Mouse (Mus musculus) lung, postnatal 0 days (tissue): Measurements from ENCODE around the gene Aifm3. TPM values are rescaled to one million over a fixed set of nuclear protein-coding genes. Genes with fewer than 3 reads are reported as not detected.

Experiments
- ATAC-seq: fragments of 200-750 bp; cut with Nextera tagmentation; 2 replicates; pipeline ENCODE4 v1.8.0; 2017; ENCODE audit warnings: moderate library complexity
- DNase-seq: peaks from one replicate; pipeline ENCODE4 v3.0.0-alpha.2; 2016; ENCODE audit warnings: low spot score
- H3K27ac ChIP-seq: fragments of 300-500 bp; sonication (generic); 2 replicates; pipeline ENCODE4 v1.5.1; 2014; ENCODE audit warnings: antibody characterized with exemption, mild to moderate bottlenecking, low read length, mixed read lengths
- H3K27me3 ChIP-seq: fragments of 300-500 bp; sonication (generic); replicated peaks from 2 replicates; pipeline ENCODE4 v1.6.1; 2014; ENCODE audit warnings: low read length, mixed read lengths; ENCODE audit not compliant: insufficient read depth
- H3K36me3 ChIP-seq: fragments of 300-500 bp; sonication (generic); 2 replicates; pipeline ENCODE4 v1.6.1; 2014; ENCODE audit warnings: low read length, mixed read lengths; ENCODE audit not compliant: insufficient read depth
- H3K4me1 ChIP-seq: fragments of 300-500 bp; sonication (generic); 2 replicates; pipeline ENCODE4 v1.6.1; 2014; ENCODE audit warnings: antibody characterized with exemption, low read depth, low read length, mixed read lengths; ENCODE audit not compliant: insufficient read depth
- H3K4me2 ChIP-seq: fragments of 300-500 bp; sonication (generic); replicated peaks from 2 replicates; pipeline ENCODE4 v1.6.1; 2014; ENCODE audit warnings: low read depth, mild to moderate bottlenecking, low read length, moderate library complexity, mixed read lengths
- H3K4me3 ChIP-seq: fragments of 300-500 bp; sonication (generic); 2 replicates; pipeline ENCODE4 v1.5.1; 2014; ENCODE audit warnings: low read depth, low read length
- H3K9ac ChIP-seq: fragments of 300-500 bp; sonication (generic); replicated peaks from 2 replicates; pipeline ENCODE4 v1.6.1; 2014; ENCODE audit warnings: low read depth, mild to moderate bottlenecking
- H3K9me3 ChIP-seq: fragments of 300-500 bp; sonication (generic); 2 replicates; pipeline ENCODE4 v1.6.1; 2016; ENCODE audit warnings: low read length, mixed read lengths
- CTCF ChIP-seq: IDR thresholded peaks from 2 replicates; pipeline ENCODE4 v1.5.1; 2016; ENCODE audit warnings: antibody characterized with exemption, mild to moderate bottlenecking
- EP300 ChIP-seq: IDR thresholded peaks from 2 replicates; pipeline ENCODE4 v1.6.1; 2016; ENCODE audit warnings: antibody characterized with exemption, mild to moderate bottlenecking, control low read depth
- WGBS: fragments of 180-500 bp; shearing (Covaris S2); extraction: QIAGEN DNeasy Blood & Tissue Kit; methylation state at CpG from one replicate; pipeline ENCODE4 v1.1.7; 2014; 5-methylcytosine and 5-hydroxymethylcytosine counted together
- polyA plus RNA-seq: library from polyadenylated mRNA; unstranded; fragments of >200 nt; fragmentation: Nextera tagmentation; extraction: Ambion mirVana; gene quantifications from 2 replicates; pipeline ENCODE4 v1.2.1, GENCODE M21; 2015

Gene Aifm3
- polyA plus RNA-seq, 1 experiment from 2014 or later: 2.8 TPM

DNA sequence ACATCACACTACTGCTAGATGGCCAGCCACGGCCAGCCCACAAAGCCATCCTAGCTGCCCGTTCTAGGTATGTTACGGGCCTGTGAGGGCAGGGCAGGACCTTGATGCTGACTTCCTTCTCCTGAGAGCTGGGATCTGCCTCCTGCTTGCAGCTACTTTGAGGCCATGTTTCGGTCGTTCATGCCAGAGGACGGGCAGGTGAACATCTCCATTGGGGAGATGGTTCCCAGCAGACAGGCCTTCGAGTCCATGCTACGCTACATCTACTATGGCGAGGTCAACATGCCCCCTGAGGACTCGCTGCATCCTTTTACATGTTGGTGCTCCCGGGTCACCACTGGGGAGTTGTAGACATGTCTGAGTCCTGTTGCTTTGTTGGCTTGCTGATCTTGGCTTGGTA is 34.7 kb downstream of the Aifm3 start:
- no peak for TF ChIP-seq CTCF
- TF ChIP-seq EP300: no peak
- Histone ChIP-seq H3K4me2 (no peak overlapping the region), H3K4me3 (no peak overlapping the region), H3K27me3 (no peaks in the 10 kb centered on the region), H3K9me3 (no peaks in the 10 kb centered on the region), H3K36me3 (peaks cover 63% of the 10 kb centered on the region), H3K27ac (no peak overlapping the region), H3K4me1 (no peaks in the 10 kb centered on the region), H3K9ac (no peak overlapping the region)
- WGBS: 95% methylated on average over 11 of the region's 11 CpGs
- DNase-seq (no peak), ATAC-seq (no peak)

DNA sequence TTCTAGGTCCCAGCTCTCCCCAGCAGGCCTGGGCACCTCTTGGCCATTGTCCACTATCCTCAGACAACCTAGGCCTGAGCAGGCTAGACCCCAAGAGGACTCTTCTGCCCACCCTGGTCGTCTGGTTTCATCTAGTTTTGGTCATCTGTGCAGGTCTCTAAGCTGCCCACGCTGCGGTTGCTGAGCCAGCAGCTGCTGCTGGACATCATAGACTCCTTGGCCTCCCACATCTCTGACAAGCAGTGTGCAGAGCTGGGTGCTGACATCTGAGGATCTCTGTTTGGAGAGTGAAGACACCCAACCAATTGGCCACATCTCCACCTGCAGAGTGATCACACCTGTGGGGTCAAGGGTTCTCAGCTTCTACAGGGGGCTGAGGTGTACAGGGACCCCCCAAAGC is 36.1 kb downstream of the Aifm3 start:
- H3K36me3 ChIP-seq: peaks cover 56% of the 10 kb centered on the region
- 84% methylated on average over 3 of the region's 3 CpGs for WGBS
- peaks cover 6% of the 10 kb centered on the region; the same call in 1 of the 2 replicates for H3K4me1 ChIP-seq

DNA sequence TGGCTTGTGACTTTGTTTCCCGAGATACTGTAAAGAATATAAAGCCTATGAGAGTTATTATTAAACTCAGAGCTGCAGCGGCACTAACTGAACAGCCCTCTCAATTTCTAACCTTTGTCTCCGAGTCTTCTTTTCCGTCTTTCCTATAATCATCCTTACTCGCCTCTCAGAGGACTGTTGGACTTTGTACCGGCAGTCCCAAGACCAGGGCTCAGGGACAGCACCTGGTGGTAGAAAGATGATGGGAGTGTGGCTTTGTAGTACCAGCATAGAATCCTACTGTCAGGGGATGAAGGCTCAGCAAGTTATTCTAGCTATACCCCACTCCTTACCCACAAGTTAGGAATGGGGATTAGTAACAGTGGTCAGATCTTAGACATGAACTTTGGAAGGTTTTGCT is 36.8 kb downstream of the Aifm3 start:
- H3K27ac ChIP-seq: no peak overlapping the region
- H3K4me1 ChIP-seq: peaks cover 6% of the 10 kb centered on the region; the same call in 1 of the 2 replicates
- H3K9ac ChIP-seq: no peak overlapping the region
- H3K4me2 ChIP-seq: no peak overlapping the region
- H3K9me3 ChIP-seq: no peaks in the 10 kb centered on the region
- ATAC-seq (no peak), DNase-seq (no peak)
- 94% methylated on average over 6 of the region's 6 CpGs for WGBS
- no peaks in the 10 kb centered on the region for H3K27me3 ChIP-seq
- peaks cover 54% of the 10 kb centered on the region for H3K36me3 ChIP-seq
- TF ChIP-seq EP300 (no peak), CTCF (no peak)
- H3K4me3 ChIP-seq: no peak overlapping the region

More for the DNA sequence above, 36.1 kb downstream of the Aifm3 start:
- DNase-seq (no peak), ATAC-seq (no peak)
- H3K27me3 ChIP-seq: no peaks in the 10 kb centered on the region
- H3K4me3 ChIP-seq: no peak overlapping the region
- no peaks in the 10 kb centered on the region for H3K9me3 ChIP-seq
- no peak overlapping the region for H3K27ac ChIP-seq
- no peak overlapping the region for H3K9ac ChIP-seq
- TF ChIP-seq EP300 (no peak), CTCF (no peak)
- no peak overlapping the region for H3K4me2 ChIP-seq

DNA sequence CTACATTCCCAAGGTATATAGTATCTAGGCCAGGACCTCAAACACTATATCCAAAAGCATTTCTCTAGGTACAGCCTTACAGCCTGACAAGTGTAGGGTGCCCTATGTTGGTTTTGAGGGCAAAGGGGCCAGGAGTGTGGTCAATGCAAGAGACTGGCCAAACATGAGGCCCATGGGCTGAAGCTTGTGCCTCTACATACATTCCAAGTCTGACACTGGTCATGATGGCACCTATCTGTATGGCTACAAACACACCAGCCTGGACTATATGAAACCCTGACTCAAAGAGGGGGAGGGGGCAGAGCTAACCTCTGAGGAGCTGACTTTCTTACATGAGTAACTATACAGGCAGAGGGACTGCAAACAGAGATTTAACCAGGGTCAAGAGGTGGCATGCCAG is 38.2 kb downstream of the Aifm3 start:
- no peak overlapping the region for H3K9ac ChIP-seq
- peaks cover 42% of the 10 kb centered on the region for H3K36me3 ChIP-seq
- H3K9me3 ChIP-seq: no peaks in the 10 kb centered on the region
- TF ChIP-seq EP300 (no peak), CTCF (no peak)
- H3K27me3 ChIP-seq: no peaks in the 10 kb centered on the region
- peaks cover 10% of the 10 kb centered on the region; the same call in 1 of the 2 replicates for H3K4me1 ChIP-seq
- no peak overlapping the region for H3K27ac ChIP-seq
- DNase-seq (no peak), ATAC-seq (no peak)
- no peak overlapping the region for H3K4me3 ChIP-seq
- H3K4me2 ChIP-seq: no peak overlapping the region

DNA sequence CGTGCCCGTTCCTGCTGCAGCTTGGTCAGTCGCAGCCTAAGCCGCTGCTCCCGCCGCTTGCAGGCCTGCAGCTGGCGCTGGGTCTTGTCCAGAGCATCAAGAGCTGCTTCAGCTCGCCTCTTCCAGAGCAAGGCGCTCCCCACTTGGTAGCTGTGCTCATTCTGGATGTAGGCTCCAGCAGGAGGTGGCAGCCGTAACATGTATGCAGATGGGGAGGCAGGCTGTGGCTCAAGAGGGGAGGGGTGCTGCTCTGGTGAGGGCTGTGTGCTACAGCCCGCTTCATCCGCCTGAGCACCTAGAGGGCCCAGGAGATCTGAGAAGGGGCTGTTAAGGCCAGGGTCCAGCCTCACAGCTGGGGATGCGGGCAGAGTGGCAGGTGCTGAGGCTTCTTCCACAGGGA is 38.9 kb downstream of the Aifm3 start:
- no peak overlapping the region for H3K27ac ChIP-seq
- H3K9me3 ChIP-seq: no peaks in the 10 kb centered on the region
- H3K4me2 ChIP-seq: no peak overlapping the region
- peaks cover 10% of the 10 kb centered on the region; the same call in 1 of the 2 replicates for H3K4me1 ChIP-seq
- no peak for ATAC-seq
- WGBS: 89% methylated on average over 13 of the region's 13 CpGs
- H3K9ac ChIP-seq: no peak overlapping the region
- H3K36me3 ChIP-seq: peaks cover 39% of the 10 kb centered on the region
- no peak overlapping the region for H3K4me3 ChIP-seq
- DNase-seq: no peak
- no peaks in the 10 kb centered on the region for H3K27me3 ChIP-seq
- no peak for TF ChIP-seq EP300
- TF ChIP-seq CTCF: no peak

DNA sequence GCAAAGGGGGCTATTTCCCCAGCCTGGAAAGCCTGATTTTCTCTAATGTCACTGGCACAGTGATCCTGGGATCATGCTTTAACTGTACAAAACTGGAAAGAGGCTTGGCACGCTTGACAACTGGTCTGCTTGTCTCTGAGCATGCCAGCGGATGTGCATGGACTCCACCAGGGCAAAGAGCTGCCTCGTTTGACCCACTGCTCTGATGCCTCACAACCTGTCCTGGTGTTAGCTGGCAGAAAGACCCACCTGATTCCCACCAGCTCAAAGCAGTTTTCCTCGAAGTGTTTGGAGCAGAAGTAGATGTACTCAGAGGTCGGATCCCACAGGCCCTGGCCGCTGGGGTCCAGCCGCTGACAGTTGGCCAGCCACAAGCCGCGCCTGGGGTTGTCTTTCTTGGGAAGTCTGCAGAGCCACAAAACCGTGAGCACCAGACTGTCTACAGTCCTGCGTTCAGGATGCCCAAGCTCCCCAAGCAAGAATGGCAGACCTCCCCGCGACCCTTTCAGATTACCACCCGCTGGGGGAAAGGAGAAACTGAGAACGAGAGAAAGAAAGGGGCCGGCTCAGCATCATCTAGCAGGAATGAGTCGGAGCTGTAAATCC is 40.7 kb downstream of the Aifm3 start:
- Histone ChIP-seq H3K9ac (peak overlapping the region; percentile 77), H3K4me3 (peak overlapping the region; percentile 66), H3K4me1 (peaks cover 10% of the 10 kb centered on the region; the same call in 1 of the 2 replicates), H3K27ac (peak overlapping the region; percentile 98), H3K36me3 (peaks cover 26% of the 10 kb centered on the region), H3K27me3 (no peaks in the 10 kb centered on the region), H3K4me2 (peak overlapping the region; percentile 88), H3K9me3 (no peaks in the 10 kb centered on the region)
- 11% methylated on average over 17 of the region's 17 CpGs for WGBS
- DNase-seq: peak; percentile 21
- TF ChIP-seq CTCF (no peak), EP300 (no peak)
- ATAC-seq: no peak
